Mouse (Mus musculus): ENCODE data around the gene Add1.
A peak's percentile ranks its signal among the peaks of the same experiment; 100 is the strongest.

DNA sequence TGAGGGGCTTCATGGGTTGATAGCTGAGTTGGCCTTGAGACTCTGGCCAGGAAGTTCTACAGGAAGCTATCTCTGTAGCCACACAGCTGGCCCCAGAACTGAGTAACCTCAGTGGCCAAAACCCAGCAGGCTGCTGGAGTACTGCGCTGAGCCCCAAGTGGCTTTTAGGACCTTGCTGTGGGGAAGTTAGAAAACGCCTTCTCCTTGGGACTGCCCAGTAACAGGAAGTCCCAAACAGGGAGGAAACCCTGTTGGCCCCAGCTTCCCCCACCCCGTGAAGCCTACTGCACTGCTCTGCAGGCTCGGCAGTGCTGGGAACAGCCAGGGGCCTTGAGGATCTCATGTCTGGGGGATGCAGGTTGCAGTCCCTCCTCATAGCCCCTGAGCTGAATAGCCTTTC lies 30.4 kb upstream of the Add1 start:
- peak; percentile 35 for TF ChIP-seq POLR2A (IDR thresholded peaks at IDR 0.05; ENCODE audit: low read depth, low read length)
- TF ChIP-seq CTCF (IDR thresholded peaks at IDR 0.05; ENCODE audit: extremely low read depth, insufficient read depth, insufficient read length, insufficient replicate concordance), result no peak

Data from spleen, adult 2 months (tissue).